Mouse (Mus musculus): ENCODE results near the gene Rnf141. TPM values are rescaled to one million over a fixed set of nuclear protein-coding genes. Genes with fewer than 3 reads are reported as not detected.
A peak's percentile ranks its signal among the peaks of the same experiment; 100 is the strongest.

Rnf141 gene
- polyA plus RNA-seq, 1 experiment from 2014 or later = 37.7 TPM

DNA sequence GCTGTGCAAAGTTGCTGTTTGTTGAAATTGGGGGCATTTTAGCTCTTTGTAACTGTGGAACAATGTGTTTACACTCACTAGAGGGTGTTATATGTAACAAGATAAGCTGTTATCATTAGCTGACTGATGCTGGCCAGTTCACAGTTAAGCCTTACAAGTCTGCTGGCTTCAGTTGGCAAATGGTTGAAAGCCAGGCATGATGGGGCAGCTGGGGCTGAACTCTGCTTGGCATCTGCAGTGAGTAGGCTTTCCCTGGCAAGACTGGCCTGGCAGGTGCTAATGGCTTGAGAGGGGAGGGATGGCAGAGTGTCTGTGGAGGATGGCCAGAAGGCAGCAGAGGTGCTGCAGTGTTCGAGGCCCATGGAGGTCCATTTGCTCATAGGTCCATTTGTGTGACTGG, 70.2 kb downstream of the Rnf141 start:
- peak overlapping the region; percentile 64 for H3K27ac ChIP-seq
- no peaks in the 10 kb centered on the region for H3K36me3 ChIP-seq
- peak overlapping the region; percentile 27 for H3K4me2 ChIP-seq
- peaks cover 6% of the 10 kb centered on the region; the same call in 1 of the 2 replicates for H3K27me3 ChIP-seq (replicated peaks)
- peaks cover 17% of the 10 kb centered on the region; the same call in 1 of the 2 replicates for H3K4me1 ChIP-seq
- no peak overlapping the region for H3K9ac ChIP-seq
- no peak for ATAC-seq (ENCODE audit: insufficient read depth, low FRiP score, low read depth)
- 50% methylated on average over 1 of the region's 1 CpGs for WGBS
- no peaks in the 10 kb centered on the region for H3K9me3 ChIP-seq
- H3K4me3 ChIP-seq (replicated peaks) = peak overlapping the region; percentile 20; the same call in 1 of the 2 replicates

DNA sequence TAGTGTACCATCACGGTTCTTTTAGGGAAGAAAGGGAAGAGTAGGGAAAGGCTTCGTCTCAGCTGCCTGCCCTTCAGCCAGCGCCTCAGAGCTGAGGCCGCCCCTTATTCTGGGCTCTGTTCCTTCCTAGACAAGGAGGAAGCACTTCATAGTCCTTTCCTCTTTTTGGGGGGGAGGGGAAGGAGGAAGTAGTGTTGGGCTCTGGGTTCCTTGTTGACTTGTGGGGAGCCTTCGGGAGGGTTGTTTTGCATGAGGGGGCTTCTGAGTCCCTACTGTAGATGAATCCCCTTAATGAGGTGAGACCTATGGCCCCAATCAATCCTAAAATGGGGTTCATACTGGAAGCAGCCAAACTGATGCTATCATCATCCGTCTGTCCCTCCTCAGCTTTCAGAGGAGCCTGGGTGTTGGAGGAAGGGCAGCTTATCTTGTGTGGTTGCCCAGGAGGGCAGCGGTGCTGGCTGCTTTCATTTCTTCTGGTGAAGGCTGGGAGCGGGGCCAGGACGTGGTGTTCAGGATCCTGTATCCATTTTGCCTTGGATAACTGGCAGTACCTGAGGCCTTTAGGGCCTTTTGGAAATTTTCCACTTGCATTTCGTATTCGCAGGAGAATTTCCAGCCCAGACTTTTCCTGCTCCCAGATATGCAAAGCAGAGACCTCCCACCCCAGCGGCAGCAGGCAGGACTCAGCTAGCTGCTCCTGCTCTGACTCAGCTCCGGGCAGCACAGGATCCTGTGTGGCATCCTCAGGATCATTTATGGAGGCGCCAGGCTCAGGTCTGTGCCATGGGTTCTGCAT, 70.9 kb downstream of the Rnf141 start:
- 30% methylated on average over 14 of the region's 14 CpGs for WGBS
- Histone ChIP-seq H3K4me1 (peaks cover 23% of the 10 kb centered on the region), H3K4me3 (replicated peaks) (peak overlapping the region; percentile 20; the same call in 1 of the 2 replicates), H3K9ac (no peak overlapping the region), H3K36me3 (no peaks in the 10 kb centered on the region), H3K4me2 (peak overlapping the region; percentile 27), H3K27ac (peak overlapping the region; percentile 64), H3K9me3 (no peaks in the 10 kb centered on the region), H3K27me3 (replicated peaks) (peaks cover 12% of the 10 kb centered on the region; the same call in 1 of the 2 replicates)
- ATAC-seq (ENCODE audit: insufficient read depth, low FRiP score, low read depth) = peak; percentile 65; the same call in 1 of the 2 replicates

GRCm38 (mm10) chr7:110772343-110772742, 71.9 kb downstream of the Rnf141 start:
- WGBS = 71% methylated on average over 3 of the region's 3 CpGs
- Histone ChIP-seq H3K9me3 (no peaks in the 10 kb centered on the region), H3K27me3 (replicated peaks) (peaks cover 12% of the 10 kb centered on the region; the same call in 1 of the 2 replicates), H3K4me1 (peaks cover 25% of the 10 kb centered on the region), H3K36me3 (no peaks in the 10 kb centered on the region), H3K4me3 (replicated peaks) (no peak overlapping the region), H3K27ac (no peak overlapping the region), H3K9ac (no peak overlapping the region), H3K4me2 (no peak overlapping the region)
- no peak for ATAC-seq (ENCODE audit: insufficient read depth, low FRiP score, low read depth)

DNA sequence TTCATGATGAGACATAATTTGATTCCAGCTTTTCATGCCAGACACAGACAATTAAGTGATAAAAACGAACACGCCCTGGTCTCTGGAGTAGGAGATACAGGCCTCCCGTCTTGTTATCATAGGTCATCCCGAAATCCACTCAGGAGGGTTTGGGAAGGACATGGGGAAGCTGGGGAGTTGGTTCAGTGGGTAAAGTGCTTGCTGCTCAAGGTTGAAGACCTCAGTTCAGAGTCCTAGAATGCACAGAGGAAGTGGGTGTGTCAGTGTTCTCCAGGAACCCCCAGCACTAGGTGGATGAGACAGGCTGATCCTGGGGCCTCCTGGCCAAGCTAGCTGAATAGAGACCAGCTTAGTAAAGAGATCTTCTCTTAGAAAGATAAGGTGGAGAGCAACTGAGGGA, 73.3 kb downstream of the Rnf141 start:
- Histone ChIP-seq H3K9ac (no peak overlapping the region), H3K27ac (no peak overlapping the region), H3K4me2 (no peak overlapping the region), H3K27me3 (replicated peaks) (peaks cover 12% of the 10 kb centered on the region; the same call in 1 of the 2 replicates), H3K4me1 (peaks cover 25% of the 10 kb centered on the region), H3K4me3 (replicated peaks) (no peak overlapping the region), H3K36me3 (no peaks in the 10 kb centered on the region), H3K9me3 (no peaks in the 10 kb centered on the region)
- ATAC-seq (ENCODE audit: insufficient read depth, low FRiP score, low read depth) = no peak
- 77% methylated on average over 4 of the region's 4 CpGs for WGBS

GRCm38 (mm10) chr7:110769094-110769493, 75.2 kb downstream of the Rnf141 start:
- 46% methylated on average over 4 of the region's 4 CpGs for WGBS
- no peak for ATAC-seq (ENCODE audit: insufficient read depth, low FRiP score, low read depth)
- H3K27ac ChIP-seq = no peak overlapping the region
- peak overlapping the region; percentile 55 for H3K4me3 ChIP-seq (replicated peaks)
- peak overlapping the region; percentile 99 for H3K4me2 ChIP-seq
- H3K9ac ChIP-seq = peak overlapping the region; percentile 58; the same call in 1 of the 2 replicates
- no peaks in the 10 kb centered on the region for H3K36me3 ChIP-seq
- peaks cover 23% of the 10 kb centered on the region for H3K4me1 ChIP-seq
- peaks cover 12% of the 10 kb centered on the region; the same call in 1 of the 2 replicates for H3K27me3 ChIP-seq (replicated peaks)
- no peaks in the 10 kb centered on the region for H3K9me3 ChIP-seq

GRCm38 (mm10) chr7:110768451-110769064, 75.7 kb downstream of the Rnf141 start:
- Histone ChIP-seq H3K9ac (peak overlapping the region; percentile 58), H3K4me2 (peak overlapping the region; percentile 99), H3K4me1 (peaks cover 18% of the 10 kb centered on the region; the same call in 1 of the 2 replicates), H3K27ac (no peak overlapping the region), H3K9me3 (no peaks in the 10 kb centered on the region), H3K4me3 (replicated peaks) (peak overlapping the region; percentile 55), H3K36me3 (no peaks in the 10 kb centered on the region), H3K27me3 (replicated peaks) (peaks cover 12% of the 10 kb centered on the region; the same call in 1 of the 2 replicates)
- WGBS = 1% methylated on average over 61 of the region's 61 CpGs
- peak; percentile 57 for ATAC-seq (ENCODE audit: insufficient read depth, low FRiP score, low read depth)

DNA sequence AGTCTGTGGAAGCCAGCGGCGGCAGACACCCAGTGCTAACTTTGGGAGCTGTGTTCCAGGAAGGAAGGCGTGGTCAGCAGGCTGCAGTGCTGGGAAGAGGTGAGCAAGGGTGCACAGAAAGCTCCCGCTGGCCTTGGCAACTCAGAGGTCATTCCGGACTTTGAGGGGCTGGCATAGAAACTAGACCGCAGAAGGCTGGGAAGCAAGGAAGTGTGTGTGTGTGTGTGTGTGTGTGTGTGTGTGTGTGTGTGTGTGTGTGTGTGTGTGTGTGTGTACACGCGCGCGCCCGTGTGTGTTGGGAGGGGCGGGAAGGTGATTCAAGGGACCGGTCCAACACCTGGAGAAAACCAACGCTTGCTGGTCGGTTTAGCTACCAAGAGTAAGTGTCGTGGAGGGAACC, 76.3 kb downstream of the Rnf141 start, which contains the start of gene Ampd3:
Ampd3 (plus strand) TSS at position 206 of the 400 bp plus-strand sequence.
- H3K4me1 ChIP-seq = peaks cover 12% of the 10 kb centered on the region; the same call in 1 of the 2 replicates
- peak within 1 kb of the TSS; percentile 55 for H3K4me3 ChIP-seq (replicated peaks)
- peak within 1 kb of the TSS; percentile 58 for H3K9ac ChIP-seq
- peaks cover 12% of the 10 kb centered on the region; the same call in 1 of the 2 replicates for H3K27me3 ChIP-seq (replicated peaks)
- H3K9me3 ChIP-seq = no peaks in the 10 kb centered on the region
- ATAC-seq (ENCODE audit: insufficient read depth, low FRiP score, low read depth) = peak; percentile 17; the same call in 1 of the 2 replicates
- peak within 1 kb of the TSS; percentile 99 for H3K4me2 ChIP-seq
- no peaks in the 10 kb centered on the region for H3K36me3 ChIP-seq
- WGBS = 22% methylated on average over 16 of the region's 16 CpGs
- no peak within 1 kb of the TSS for H3K27ac ChIP-seq

DNA sequence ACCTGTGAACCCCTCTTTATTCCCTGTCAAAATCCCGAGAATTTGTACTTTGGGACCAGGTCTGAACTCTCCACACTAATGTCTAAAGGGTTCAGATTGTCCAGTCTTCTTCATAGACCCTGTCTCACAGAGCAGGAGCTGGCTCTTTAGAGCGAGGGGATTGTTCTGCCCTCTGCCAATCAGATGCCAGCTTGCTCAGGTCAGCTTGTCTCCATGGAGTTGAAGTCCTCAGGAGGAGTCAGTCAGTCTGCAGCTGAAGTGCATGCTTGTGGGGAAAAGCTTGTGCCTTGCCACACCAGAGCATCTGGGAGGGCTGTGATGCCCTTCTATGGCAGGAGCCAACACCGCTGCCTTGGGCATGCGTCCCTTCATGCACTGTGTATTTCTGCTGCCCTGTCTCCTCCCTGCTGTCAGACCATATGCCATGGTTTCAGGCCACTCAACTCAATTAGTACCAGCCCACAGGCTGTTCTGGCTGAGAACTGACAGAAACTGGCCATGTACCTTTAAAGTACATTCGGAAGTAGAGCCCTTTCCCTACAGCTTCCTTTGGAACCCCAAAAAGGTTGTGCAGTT, 81.6 kb downstream of the Rnf141 start:
- Histone ChIP-seq H3K36me3 (no peaks in the 10 kb centered on the region), H3K4me2 (no peak overlapping the region), H3K4me3 (replicated peaks) (no peak overlapping the region), H3K27ac (no peak overlapping the region), H3K9me3 (no peaks in the 10 kb centered on the region), H3K27me3 (replicated peaks) (no peaks in the 10 kb centered on the region), H3K4me1 (no peaks in the 10 kb centered on the region; the same call in 1 of the 2 replicates), H3K9ac (no peak overlapping the region)
- WGBS = 78% methylated on average over 5 of the region's 5 CpGs
- no peak for ATAC-seq (ENCODE audit: insufficient read depth, low FRiP score, low read depth)

GRCm38 (mm10) chr7:110756440-110756839, 87.8 kb downstream of the Rnf141 start:
- Histone ChIP-seq H3K4me2 (no peak overlapping the region), H3K27me3 (replicated peaks) (no peaks in the 10 kb centered on the region), H3K36me3 (no peaks in the 10 kb centered on the region), H3K9ac (no peak overlapping the region), H3K27ac (no peak overlapping the region), H3K4me3 (replicated peaks) (no peak overlapping the region), H3K4me1 (no peaks in the 10 kb centered on the region), H3K9me3 (no peaks in the 10 kb centered on the region)
- no peak for ATAC-seq (ENCODE audit: insufficient read depth, low FRiP score, low read depth)
- WGBS = 46% methylated on average over 2 of the region's 2 CpGs

DNA sequence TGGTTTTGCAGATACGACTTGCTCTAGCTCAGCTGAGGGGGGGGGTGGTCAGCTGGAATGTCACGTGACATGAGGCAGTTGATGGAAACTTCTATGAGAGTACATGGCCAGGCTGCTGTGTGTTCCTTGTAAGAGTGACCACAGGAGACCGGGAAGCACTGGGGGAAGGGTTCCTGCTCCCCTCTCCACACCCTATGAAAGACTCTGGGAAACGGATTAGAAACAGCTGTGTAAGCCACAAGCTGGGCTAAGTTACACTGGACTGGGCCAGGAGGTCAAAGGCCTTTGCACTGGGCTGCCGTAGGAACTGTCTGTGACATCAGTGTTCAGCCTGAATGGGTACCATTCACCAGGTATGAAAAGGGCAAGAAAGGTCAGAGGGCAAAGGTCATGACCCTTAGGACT, 90.3 kb downstream of the Rnf141 start:
- Histone ChIP-seq H3K36me3 (no peaks in the 10 kb centered on the region), H3K4me2 (no peak overlapping the region), H3K4me3 (replicated peaks) (no peak overlapping the region), H3K4me1 (no peaks in the 10 kb centered on the region), H3K9me3 (no peaks in the 10 kb centered on the region), H3K9ac (no peak overlapping the region), H3K27me3 (replicated peaks) (no peaks in the 10 kb centered on the region), H3K27ac (no peak overlapping the region)
- ATAC-seq (ENCODE audit: insufficient read depth, low FRiP score, low read depth) = no peak
- 41% methylated on average over 5 of the region's 5 CpGs for WGBS

DNA sequence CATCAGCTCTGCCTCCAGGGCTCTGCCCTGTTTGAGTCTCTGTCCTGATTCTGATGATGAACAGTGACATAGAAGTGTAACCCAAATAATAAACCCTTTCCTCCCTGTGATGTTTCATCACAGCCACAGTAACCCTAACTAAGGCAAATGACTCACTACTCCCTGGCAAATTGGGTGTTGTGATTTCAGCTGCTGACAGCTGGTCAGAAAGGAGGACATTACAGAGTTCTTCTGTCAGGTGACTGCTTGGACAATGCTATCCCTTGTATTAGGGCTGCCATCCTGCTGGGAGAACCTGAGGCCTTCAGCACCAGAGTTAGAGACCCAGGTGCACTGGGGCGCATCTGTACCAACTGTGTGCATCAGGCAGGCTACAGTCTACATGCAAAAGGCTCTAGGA, 90.9 kb downstream of the Rnf141 start:
- Histone ChIP-seq H3K27me3 (replicated peaks) (no peaks in the 10 kb centered on the region), H3K4me3 (replicated peaks) (no peak overlapping the region), H3K4me2 (no peak overlapping the region), H3K9ac (no peak overlapping the region), H3K4me1 (no peaks in the 10 kb centered on the region), H3K27ac (no peak overlapping the region), H3K36me3 (no peaks in the 10 kb centered on the region), H3K9me3 (no peaks in the 10 kb centered on the region)
- ATAC-seq (ENCODE audit: insufficient read depth, low FRiP score, low read depth) = no peak
- WGBS = 97% methylated on average over 1 of the region's 1 CpGs

Measured in stomach, embryonic 15.5 days (tissue).